Mouse (Mus musculus) liver, postnatal 0 days (tissue): ENCODE measurements around the gene Cbx5. TPM values are rescaled to one million over a fixed set of nuclear protein-coding genes. Genes with fewer than 3 reads are reported as not detected.
A peak's percentile ranks its signal among the peaks of the same experiment; 100 is the strongest.

Experiments used
- ATAC-seq: fragments of 200-750 bp; cut with Nextera tagmentation; 2 replicates; pipeline ENCODE4 v1.8.0; 2017; ENCODE audit warnings: mild to moderate bottlenecking, moderate library complexity
- DNase-seq: peaks from one replicate; pipeline ENCODE4 v3.0.0-alpha.2; 2016
- H3K27ac ChIP-seq: fragments of 300-500 bp; sonication (generic); 2 replicates; pipeline ENCODE4 v1.5.1; 2014; ENCODE audit warnings: antibody characterized with exemption, moderate library complexity, mild to moderate bottlenecking, low read depth
- H3K27me3 ChIP-seq: fragments of 300-500 bp; sonication (generic); 2 replicates; pipeline ENCODE4 v1.6.1; 2014; ENCODE audit warnings: low read length, control low read depth, mixed read lengths; ENCODE audit not compliant: insufficient read depth
- H3K36me3 ChIP-seq: fragments of 300-500 bp; sonication (generic); replicated peaks from 2 replicates; pipeline ENCODE4 v1.6.1; 2014; ENCODE audit warnings: mild to moderate bottlenecking, control low read depth, low read length, moderate library complexity, mixed read lengths; ENCODE audit not compliant: insufficient read depth
- H3K4me1 ChIP-seq: fragments of 300-500 bp; sonication (generic); 2 replicates; pipeline ENCODE4 v1.6.1; 2014; ENCODE audit warnings: antibody characterized with exemption, mild to moderate bottlenecking, control low read depth; ENCODE audit not compliant: insufficient read depth
- H3K4me2 ChIP-seq: fragments of 300-500 bp; sonication (generic); 2 replicates; pipeline ENCODE4 v1.6.1; 2014; ENCODE audit warnings: low read depth, mild to moderate bottlenecking, low read length, moderate library complexity, mixed read lengths
- H3K4me3 ChIP-seq: fragments of 300-500 bp; sonication (generic); 2 replicates; pipeline ENCODE4 v1.5.1; 2014; ENCODE audit warnings: low read depth, low read length
- H3K9ac ChIP-seq: fragments of 300-500 bp; sonication (generic); replicated peaks from 2 replicates; pipeline ENCODE4 v1.6.1; 2014; ENCODE audit warnings: mild to moderate bottlenecking, moderate library complexity
- H3K9me3 ChIP-seq: fragments of 300-500 bp; sonication (generic); 2 replicates; pipeline ENCODE4 v1.6.1; 2016; ENCODE audit warnings: mild to moderate bottlenecking, control low read depth, low read length, mixed read lengths
- CTCF ChIP-seq: sonication (generic); IDR thresholded peaks from 2 replicates; pipeline ENCODE4 v1.5.1; 2016; ENCODE audit warnings: antibody characterized with exemption, low read depth
- EP300 ChIP-seq: IDR thresholded peaks from 2 replicates; pipeline ENCODE4 v1.6.1; 2016; ENCODE audit warnings: antibody characterized with exemption, low read depth, mild to moderate bottlenecking
- WGBS: fragments of 180-500 bp; shearing (Covaris S2); extraction: QIAGEN DNeasy Blood & Tissue Kit; methylation state at CpG from one replicate; pipeline ENCODE4 v1.1.7; 2014; ENCODE audit not compliant: insufficient replicate concordance; 5-methylcytosine and 5-hydroxymethylcytosine counted together
- polyA plus RNA-seq: library from polyadenylated mRNA; unstranded; fragments of >200 nt; fragmentation: Nextera tagmentation; extraction: Ambion mirVana; gene quantifications from 2 replicates; pipeline ENCODE4 v1.2.1, GENCODE M21; 2015

Cbx5 gene
- polyA plus RNA-seq, 1 experiment from 2014 or later = 23.3 TPM

GRCm38 (mm10) chr15:103239130-103239684 lies 409 bp downstream of the Cbx5 start:
- ATAC-seq = peak; percentile 83
- WGBS = under 1% methylated on average over 24 of the region's 26 CpGs
- H3K4me3 ChIP-seq = peak overlapping the region; percentile 62
- H3K9ac ChIP-seq = peak overlapping the region; percentile 74
- TF ChIP-seq CTCF (no peak), EP300 (no peak)
- H3K9me3 ChIP-seq = no peaks in the 10 kb centered on the region
- peak; percentile 94 for DNase-seq
- peak overlapping the region; percentile 72 for H3K4me2 ChIP-seq
- H3K36me3 ChIP-seq = peaks cover 38% of the 10 kb centered on the region
- peak overlapping the region; percentile 86 for H3K27ac ChIP-seq
- H3K4me1 ChIP-seq = peaks cover 10% of the 10 kb centered on the region
- no peaks in the 10 kb centered on the region for H3K27me3 ChIP-seq

- H3K4me2 ChIP-seq = peak overlapping the region; percentile 72
- H3K36me3 ChIP-seq = peaks cover 20% of the 10 kb centered on the region
- DNase-seq (no peak), ATAC-seq (no peak)
- 79% methylated on average over 7 of the region's 7 CpGs for WGBS
- no peaks in the 10 kb centered on the region for H3K9me3 ChIP-seq
- no peak overlapping the region for H3K27ac ChIP-seq
- H3K27me3 ChIP-seq = no peaks in the 10 kb centered on the region
- no peak for TF ChIP-seq CTCF
- no peak for TF ChIP-seq EP300
- 0 out of 2 replicates have a peak overlapping the region, but pooled peaks have one; percentile 1 for H3K9ac ChIP-seq
- peaks cover 9% of the 10 kb centered on the region; the same call in 1 of the 2 replicates for H3K4me1 ChIP-seq
- peak overlapping the region; percentile 62; the same call in 1 of the 2 replicates for H3K4me3 ChIP-seq
Observed at GRCm38 (mm10) chr15:103237295-103237694, 2.3 kb downstream of the Cbx5 start.

- Histone ChIP-seq H3K36me3 (peaks cover 8% of the 10 kb centered on the region), H3K9me3 (no peaks in the 10 kb centered on the region), H3K4me3 (no peak overlapping the region), H3K4me1 (peaks cover 10% of the 10 kb centered on the region), H3K27me3 (no peaks in the 10 kb centered on the region), H3K4me2 (no peak overlapping the region), H3K27ac (peak overlapping the region; percentile 36; the same call in 1 of the 2 replicates), H3K9ac (no peak overlapping the region)
- TF ChIP-seq CTCF (no peak), EP300 (no peak)
- DNase-seq (no peak), ATAC-seq (no peak)
- 71% methylated on average over 2 of the region's 2 CpGs for WGBS
Observed at GRCm38 (mm10) chr15:103233119-103233518, 6.5 kb downstream of the Cbx5 start.

- 0 out of 2 replicates have a peak overlapping the region, but pooled peaks have one; percentile 18 for H3K27ac ChIP-seq
- TF ChIP-seq EP300 (no peak), CTCF (no peak)
- H3K27me3 ChIP-seq = no peaks in the 10 kb centered on the region
- H3K9ac ChIP-seq = no peak overlapping the region
- no peaks in the 10 kb centered on the region for H3K9me3 ChIP-seq
- H3K36me3 ChIP-seq = no peaks in the 10 kb centered on the region
- 73% methylated on average over 2 of the region's 2 CpGs for WGBS
- no peak overlapping the region for H3K4me2 ChIP-seq
- DNase-seq (no peak), ATAC-seq (no peak)
- H3K4me3 ChIP-seq = no peak overlapping the region
- H3K4me1 ChIP-seq = peaks cover 6% of the 10 kb centered on the region
Observed at GRCm38 (mm10) chr15:103228904-103229303, 10.7 kb downstream of the Cbx5 start.

GRCm38 (mm10) chr15:103227572-103227971 lies 12.0 kb downstream of the Cbx5 start:
- Histone ChIP-seq H3K27me3 (no peaks in the 10 kb centered on the region), H3K4me2 (no peak overlapping the region), H3K9ac (no peak overlapping the region), H3K4me1 (peaks cover 3% of the 10 kb centered on the region), H3K9me3 (no peaks in the 10 kb centered on the region), H3K4me3 (no peak overlapping the region), H3K36me3 (no peaks in the 10 kb centered on the region), H3K27ac (no peak overlapping the region)
- DNase-seq (no peak), ATAC-seq (no peak)
- 58% methylated on average over 2 of the region's 2 CpGs for WGBS
- no peak for TF ChIP-seq CTCF
- TF ChIP-seq EP300 = no peak

- Histone ChIP-seq H3K36me3 (no peaks in the 10 kb centered on the region), H3K4me2 (no peak overlapping the region), H3K9ac (no peak overlapping the region), H3K27me3 (no peaks in the 10 kb centered on the region), H3K4me1 (peaks cover 3% of the 10 kb centered on the region), H3K9me3 (no peaks in the 10 kb centered on the region), H3K4me3 (no peak overlapping the region), H3K27ac (no peak overlapping the region)
- ATAC-seq (no peak), DNase-seq (no peak)
- WGBS = 90% methylated on average over 3 of the region's 3 CpGs
- no peak for TF ChIP-seq CTCF
- TF ChIP-seq EP300 = no peak
Observed at GRCm38 (mm10) chr15:103227022-103227421, 12.6 kb downstream of the Cbx5 start.

- WGBS = 79% methylated on average over 2 of the region's 2 CpGs
- H3K4me3 ChIP-seq = no peak overlapping the region
- no peaks in the 10 kb centered on the region for H3K9me3 ChIP-seq
- ATAC-seq (no peak), DNase-seq (no peak)
- no peak for TF ChIP-seq EP300
- peak; percentile 35 for TF ChIP-seq CTCF
- H3K27ac ChIP-seq = no peak overlapping the region
- peaks cover 7% of the 10 kb centered on the region; the same call in 1 of the 2 replicates for H3K4me1 ChIP-seq
- no peak overlapping the region for H3K4me2 ChIP-seq
- no peak overlapping the region for H3K9ac ChIP-seq
- H3K36me3 ChIP-seq = peaks cover 2% of the 10 kb centered on the region; the same call in 1 of the 2 replicates
- no peaks in the 10 kb centered on the region for H3K27me3 ChIP-seq
Observed at GRCm38 (mm10) chr15:103224161-103224560, 15.5 kb downstream of the Cbx5 start.
